Mouse (Mus musculus): ENCODE data around the gene Pank2.
"Not testable (repeated sequence)": the region's sequence is repeated elsewhere in the genome, so short reads cannot be mapped to it uniquely, and the experiment has no call there.

Gene Pank2

DNA sequence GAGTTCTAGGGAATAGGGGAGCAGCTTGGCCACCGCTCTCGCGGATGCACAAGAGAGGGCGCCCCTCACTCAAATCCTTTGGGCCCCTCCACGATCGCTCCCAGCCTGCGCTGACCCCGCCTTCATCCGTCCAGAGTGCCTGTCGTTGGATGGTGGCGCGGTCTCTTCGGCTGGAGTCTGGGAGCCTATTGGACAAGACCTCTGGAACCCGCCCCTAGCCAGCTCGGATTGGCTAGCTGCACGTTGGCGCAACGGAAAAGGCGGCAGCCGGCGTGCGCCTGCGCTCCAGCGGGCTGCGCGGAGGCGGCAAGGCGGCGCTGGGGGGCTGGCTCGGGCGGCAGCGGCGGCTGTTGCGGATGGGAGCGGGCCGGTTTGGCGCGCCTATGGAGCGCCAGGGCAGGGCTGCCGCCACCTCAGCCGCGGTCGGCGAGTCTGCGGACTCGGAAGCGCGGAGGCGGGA lies at the start of gene Pank2:
TSS of gene Pank2 (plus strand) at position 283 of the 460 bp plus-strand sequence.
- peak; percentile 97 to 98 for DNase-seq

- peak in 1 of 2 experiments; percentile 12 for DNase-seq
Observed at GRCm38 (mm10) chr2:131213773-131214172, 48.5 kb upstream of the Pank2 start.

GRCm38 (mm10) chr2:131215941-131216858 lies 46.1 kb upstream of the Pank2 start:
- DNase-seq: no peak

GRCm38 (mm10) chr2:131220030-131220429 lies 42.3 kb upstream of the Pank2 start:
- DNase-seq: no peak

DNA sequence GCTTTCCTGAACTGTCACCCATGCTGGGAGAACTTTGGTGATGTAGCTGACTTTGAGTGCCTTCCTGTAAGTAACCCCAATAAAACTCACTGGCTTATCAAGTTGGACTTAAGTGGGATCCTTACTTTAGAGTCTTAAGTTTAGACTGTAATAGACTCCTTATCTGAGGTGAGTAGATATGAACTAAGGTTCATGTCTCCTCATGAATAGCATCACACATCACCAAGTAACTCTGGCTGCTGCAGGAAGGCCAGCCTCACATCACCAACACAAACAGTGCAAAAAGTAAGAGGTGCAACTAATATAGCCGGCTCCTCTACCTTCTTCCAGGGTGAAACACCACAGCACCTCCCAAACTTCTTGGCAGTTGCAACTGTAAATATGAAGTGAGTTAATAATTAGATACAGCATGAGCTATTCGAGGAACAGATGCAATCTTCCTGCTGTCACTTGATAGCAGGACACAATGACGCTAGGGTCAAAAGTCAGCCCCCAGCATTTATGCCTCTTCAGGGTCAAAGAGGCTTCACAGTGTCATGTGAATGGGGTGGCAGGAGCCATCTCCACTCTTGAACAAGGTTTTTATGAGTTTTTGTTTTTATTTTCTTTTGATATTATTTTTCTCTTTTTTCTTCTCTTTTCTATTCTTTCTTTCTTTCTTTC lies 40.3 kb upstream of the Pank2 start:
- no peak for DNase-seq

DNA sequence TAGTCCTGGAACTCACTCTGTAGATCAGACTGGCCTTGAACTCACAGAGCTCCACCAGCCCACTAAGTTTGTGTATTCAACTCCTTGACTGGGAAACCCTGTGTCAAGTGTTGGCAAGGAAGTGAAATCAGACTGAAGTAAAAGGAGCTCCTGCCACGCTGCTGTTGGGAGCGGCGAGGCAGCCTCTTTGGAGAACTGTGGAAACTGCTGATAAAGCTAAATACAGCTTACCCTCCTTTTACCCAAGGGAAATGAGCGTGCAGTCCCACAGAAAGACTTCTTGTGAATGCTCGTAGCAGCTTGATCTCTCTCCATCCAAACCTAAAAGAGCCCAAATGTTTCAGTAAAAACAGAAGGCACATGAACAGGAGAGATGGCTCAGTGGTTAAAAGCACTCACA lies 39.7 kb upstream of the Pank2 start:
- DNase-seq: no peak

DNA sequence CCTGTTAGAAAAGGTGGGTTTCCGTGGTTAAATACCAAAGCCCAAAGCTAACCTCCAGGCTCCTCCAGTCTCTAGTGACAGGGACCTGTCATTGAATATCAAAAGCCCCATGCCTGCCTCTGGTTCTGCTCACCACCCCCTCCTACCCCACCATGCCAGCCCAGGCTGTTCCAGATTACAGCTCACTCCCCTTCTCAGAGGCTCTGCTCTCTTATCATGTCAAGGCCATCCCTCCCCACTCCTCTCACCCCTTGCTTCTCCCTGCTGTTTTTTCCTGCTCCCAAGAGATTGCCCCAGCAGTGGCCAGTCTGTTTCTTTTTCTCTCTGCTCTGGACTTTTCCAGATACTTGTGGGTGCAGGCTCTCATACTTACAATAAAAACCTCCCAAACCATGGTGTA lies 38.7 kb upstream of the Pank2 start:
- no peak for DNase-seq

GRCm38 (mm10) chr2:131225178-131225577 lies 37.1 kb upstream of the Pank2 start:
- no peak for DNase-seq

GRCm38 (mm10) chr2:131226669-131227068 lies 35.6 kb upstream of the Pank2 start:
- DNase-seq: not testable (repeated sequence)

- DNase-seq: no peak
Observed at GRCm38 (mm10) chr2:131227243-131227642, 35.1 kb upstream of the Pank2 start.

GRCm38 (mm10) chr2:131232558-131232957 lies 29.7 kb upstream of the Pank2 start:
- DNase-seq: no peak

GRCm38 (mm10) chr2:131233307-131234126 lies 28.8 kb upstream of the Pank2 start, which contains the start of gene Mavs:
Gene Mavs (plus strand): TSS chr2:131234063.
- DNase-seq: peak; percentile 91 to 96

DNA sequence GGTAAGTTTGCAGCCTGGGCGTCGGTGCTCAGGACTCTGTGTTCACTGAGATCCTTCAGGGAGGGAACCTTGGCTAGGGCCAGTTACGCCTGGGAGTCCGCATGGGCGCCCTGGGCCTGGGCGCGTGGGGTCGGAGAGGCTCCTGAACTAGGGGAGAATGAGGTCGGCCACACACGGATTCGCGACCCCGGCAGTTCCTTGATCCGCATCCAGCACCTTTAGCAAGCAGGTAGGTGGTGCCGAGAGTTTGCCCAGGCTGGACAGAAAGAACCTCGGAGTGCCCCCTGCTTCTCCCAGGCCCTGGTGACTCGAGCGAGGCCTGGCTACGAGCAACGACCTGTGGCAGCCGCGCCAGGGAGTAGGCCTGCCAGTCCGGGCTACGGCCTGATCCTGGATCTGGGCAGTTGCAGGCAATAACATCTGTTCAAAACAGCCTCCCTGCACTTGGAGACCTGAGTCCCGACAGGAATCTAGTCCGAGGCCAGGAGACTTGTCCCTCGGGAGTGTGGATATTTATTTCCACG lies 28.1 kb upstream of the Pank2 start:
- no peak for DNase-seq

GRCm38 (mm10) chr2:131234970-131235635 lies 27.2 kb upstream of the Pank2 start:
- DNase-seq: peak in 1 of 2 experiments; percentile 9

DNA sequence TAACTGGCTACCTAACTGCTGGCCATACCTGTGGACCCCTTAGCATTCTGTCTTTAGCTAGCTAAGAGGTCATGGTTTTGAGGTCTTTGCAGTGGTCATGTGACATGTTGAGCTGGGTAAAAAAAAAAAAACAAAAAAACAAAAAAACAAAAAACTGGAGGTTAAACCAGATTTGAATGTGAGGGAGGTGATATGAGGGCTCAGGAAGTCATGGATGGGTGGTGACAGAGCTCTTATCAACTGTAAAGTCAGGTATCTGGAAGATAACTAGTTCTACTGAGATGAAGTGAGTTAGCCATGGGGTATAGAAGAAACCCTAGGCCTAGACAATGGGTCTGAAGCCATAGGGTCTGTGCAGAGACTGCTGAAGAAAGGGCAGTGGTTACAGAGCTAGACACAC lies 20.1 kb upstream of the Pank2 start:
- DNase-seq: no peak

GRCm38 (mm10) chr2:131242929-131243328 lies 19.4 kb upstream of the Pank2 start:
- DNase-seq: no peak

DNA sequence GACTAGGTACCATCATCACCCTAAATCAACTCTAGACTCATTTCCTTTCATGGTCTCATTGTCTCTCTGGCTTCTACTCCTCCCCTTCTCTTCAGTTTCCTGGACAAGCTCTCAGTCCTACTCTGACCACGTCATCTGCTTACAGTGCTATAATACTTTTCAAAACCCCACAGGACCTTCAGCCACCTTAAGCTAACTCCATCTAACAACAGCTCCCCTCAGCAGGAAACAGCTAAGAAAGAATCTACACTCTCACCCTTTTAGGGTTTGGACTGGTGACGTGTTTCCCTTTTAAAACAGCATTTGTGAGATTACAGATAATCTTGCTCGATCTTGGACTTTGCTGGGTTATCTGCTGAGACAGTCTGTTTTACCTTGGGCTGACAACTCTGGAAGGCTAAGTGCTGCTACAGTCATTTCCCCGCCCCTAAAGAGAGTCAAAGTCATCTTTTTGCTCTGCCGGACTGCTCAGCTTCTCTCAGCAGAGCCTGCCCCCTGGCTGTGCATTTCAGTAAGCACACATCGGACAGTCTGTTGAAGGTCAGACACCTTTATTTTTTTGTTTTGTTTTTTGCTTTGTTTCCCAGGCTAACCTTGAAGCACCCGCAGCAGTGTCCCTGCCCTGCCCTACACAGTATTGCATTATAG lies 8.5 kb upstream of the Pank2 start:
- DNase-seq: peak; percentile 48 to 71

DNA sequence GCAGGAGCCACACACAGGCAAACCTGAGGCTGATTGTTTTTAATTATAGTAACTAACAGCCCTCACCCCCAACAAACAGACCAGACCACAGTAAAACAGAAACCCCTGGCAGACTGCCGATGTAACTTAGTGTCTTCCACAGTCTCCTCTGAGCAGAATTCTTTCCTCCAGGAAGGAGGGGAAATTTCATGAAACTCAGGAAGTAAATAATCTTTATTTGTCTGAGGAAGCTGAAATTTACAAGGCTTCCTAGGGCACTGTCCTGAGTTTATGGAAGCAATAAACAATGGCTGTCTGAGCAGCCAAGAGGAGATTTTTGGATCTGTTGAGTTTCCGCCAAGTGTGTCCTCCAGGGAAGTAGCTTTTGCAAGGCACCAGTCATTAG lies 8.0 kb upstream of the Pank2 start:
- DNase-seq: no peak

- DNase-seq: no peak
Observed at GRCm38 (mm10) chr2:131255738-131256137, 6.6 kb upstream of the Pank2 start.

DNA sequence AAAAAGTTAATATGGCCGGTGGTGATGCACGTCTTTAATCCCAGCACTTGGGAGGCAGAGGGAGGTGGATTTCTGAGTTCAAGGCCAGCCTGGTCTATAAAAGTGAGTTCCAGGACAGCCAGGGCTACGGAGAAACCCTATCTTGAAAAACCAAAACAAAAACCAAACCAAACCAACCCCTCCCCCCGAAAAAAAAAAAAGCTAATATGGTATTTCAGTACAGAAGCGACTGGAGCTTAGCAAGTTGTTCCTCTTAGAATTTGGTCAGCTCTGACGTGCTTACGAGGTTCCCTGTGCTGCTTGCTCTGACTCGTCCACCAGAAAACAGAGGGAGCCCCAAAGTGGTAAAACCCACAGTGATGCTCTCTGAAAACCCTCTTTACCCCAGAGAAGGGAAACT lies 3.6 kb upstream of the Pank2 start:
- DNase-seq: no peak

DNA sequence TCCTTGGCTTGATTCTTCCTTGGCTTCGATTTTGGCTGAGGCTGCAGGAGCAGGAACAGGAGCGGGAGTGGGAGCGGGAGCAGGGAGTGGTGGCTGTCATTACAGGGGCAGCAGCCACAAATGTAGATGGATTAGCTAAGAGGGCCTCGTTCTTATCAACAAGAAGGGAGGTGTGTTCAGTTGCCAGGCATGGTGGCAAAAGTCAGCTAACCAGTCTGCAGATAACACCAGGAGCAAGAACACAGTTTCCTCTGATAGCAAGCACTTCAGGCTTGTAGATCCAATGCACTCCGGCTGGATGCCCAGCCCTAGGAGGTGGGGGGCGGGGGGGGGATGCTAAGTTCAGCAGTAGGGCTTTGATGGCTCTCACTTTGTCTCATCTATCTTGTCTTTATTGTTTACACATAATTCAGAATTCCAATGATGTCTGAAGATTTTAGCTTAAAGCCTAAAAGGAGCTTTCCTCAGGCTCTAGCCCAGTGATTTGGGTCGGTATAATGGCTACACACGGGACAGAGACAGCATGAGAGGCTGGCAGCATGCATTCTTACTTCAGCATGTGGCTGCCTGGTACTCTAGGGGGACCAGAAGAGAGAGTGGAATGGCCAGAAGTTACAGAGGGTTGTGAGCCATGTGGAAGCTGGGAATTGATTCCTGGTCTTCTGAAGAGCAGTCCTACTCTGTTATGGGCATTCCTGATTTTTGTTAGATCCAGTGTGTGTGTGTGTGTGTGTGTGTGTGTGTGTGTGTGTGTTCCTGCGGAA lies 1.6 kb upstream of the Pank2 start:
- DNase-seq: no peak

Data from cerebellum, postnatal 25 days (tissue).